Mouse (Mus musculus) activated CD4-positive, CD25-positive, alpha-beta regulatory T cell (primary cell): Measurements from ENCODE around the gene Olfr957. TPM values are rescaled to one million over a fixed set of nuclear protein-coding genes. Genes with fewer than 3 reads are reported as not detected.

Experiments used
- polyA plus RNA-seq, 2 experiments: library from polyadenylated mRNA; unstranded; fragments of 100-300 nt; shearing (Covaris generic); gene quantifications; one replicate each; pipeline ENCODE4 v1.2.1; 2017

The Olfr957 gene
- polyA plus RNA-seq, result not detected

GRCm38 (mm10) chr9:39515531-39515930 is at the start of gene Olfr957:
TSS of gene Olfr957 (minus strand) at chr9:39515809.

GRCm38 (mm10) chr9:39553946-39554345 is 38.3 kb upstream of the Olfr957 start, which contains the start of gene Olfr958:
TSS of gene Olfr958 (minus strand) at chr9:39554054.

GRCm38 (mm10) chr9:39493895-39494294 is 21.7 kb downstream of the Olfr957 start, which contains the start of gene Olfr44:
TSS of gene Olfr44 (minus strand) at chr9:39493995.

GRCm38 (mm10) chr9:39471844-39472243 is 43.8 kb downstream of the Olfr957 start, which contains the start of gene Olfr955:
TSS of gene Olfr955 (minus strand) at chr9:39471944.

Other genes starting within 250 kb of the Olfr957 start
- not detected for gene Olfr945, start 239.0 kb downstream of the Olfr957 start, polyA plus RNA-seq
- gene Olfr948, start 189.8 kb downstream of the Olfr957 start, polyA plus RNA-seq, result not detected
- not detected for gene Olfr951, start 128.4 kb downstream of the Olfr957 start, polyA plus RNA-seq
- not detected for gene Olfr952, start 88.7 kb downstream of the Olfr957 start, polyA plus RNA-seq
- not detected for gene Olfr954, start 59.1 kb downstream of the Olfr957 start, polyA plus RNA-seq
- gene Olfr955, start 43.9 kb downstream of the Olfr957 start, polyA plus RNA-seq, result not detected
- not detected for gene Olfr44, start 21.8 kb downstream of the Olfr957 start, polyA plus RNA-seq
- not detected for gene Olfr958, start 38.2 kb upstream of the Olfr957 start, polyA plus RNA-seq
- not detected for gene Olfr959, start 59.8 kb upstream of the Olfr957 start, polyA plus RNA-seq
- gene AW551984, start 88.6 kb upstream of the Olfr957 start, polyA plus RNA-seq, result under 1 TPM; 0.08 to 0.60 TPM
- gene Olfr148, start 94.8 kb upstream of the Olfr957 start, polyA plus RNA-seq, result not detected
- not detected for gene Olfr960, start 105.6 kb upstream of the Olfr957 start, polyA plus RNA-seq
- gene Olfr961, start 129.3 kb upstream of the Olfr957 start, polyA plus RNA-seq, result under 1 TPM in 1 of 2 experiments, not detected in 1; 0.52 TPM
- not detected for gene Olfr963, start 151.4 kb upstream of the Olfr957 start, polyA plus RNA-seq
- gene Olfr149, start 191.3 kb upstream of the Olfr957 start, polyA plus RNA-seq, result not detected
- under 1 TPM in 1 of 2 experiments, not detected in 1; 0.12 TPM for gene Olfr965, start 195.5 kb upstream of the Olfr957 start, polyA plus RNA-seq
- under 1 TPM in 1 of 2 experiments, not detected in 1; 0.17 TPM for gene Olfr150, start 215.2 kb upstream of the Olfr957 start, polyA plus RNA-seq
- gene Olfr967, start 230.4 kb upstream of the Olfr957 start, polyA plus RNA-seq, result under 1 TPM in 1 of 2 experiments, not detected in 1; 0.15 TPM